Mouse (Mus musculus): ENCODE measurements around the gene Tnp1. TPM values are rescaled to one million over a fixed set of nuclear protein-coding genes. Genes with fewer than 3 reads are reported as not detected.

Tnp1 gene
- polyA plus RNA-seq, 1 experiment from 2014 or later = not detected

Other genes starting within 250 kb of the Tnp1 start
- 344 and 357 TPM in 2 replicates for gene Igfbp2, start 191.4 kb downstream of the Tnp1 start, polyA plus RNA-seq (2015; fragmentation: Nextera tagmentation; extraction: Ambion mirVana)
- 72.0 and 76.7 TPM in 2 replicates for gene Igfbp5, start 141.0 kb downstream of the Tnp1 start, polyA plus RNA-seq (2015; fragmentation: Nextera tagmentation; extraction: Ambion mirVana)